Mouse (Mus musculus): ENCODE data around the gene Pik3r5.

DNA sequence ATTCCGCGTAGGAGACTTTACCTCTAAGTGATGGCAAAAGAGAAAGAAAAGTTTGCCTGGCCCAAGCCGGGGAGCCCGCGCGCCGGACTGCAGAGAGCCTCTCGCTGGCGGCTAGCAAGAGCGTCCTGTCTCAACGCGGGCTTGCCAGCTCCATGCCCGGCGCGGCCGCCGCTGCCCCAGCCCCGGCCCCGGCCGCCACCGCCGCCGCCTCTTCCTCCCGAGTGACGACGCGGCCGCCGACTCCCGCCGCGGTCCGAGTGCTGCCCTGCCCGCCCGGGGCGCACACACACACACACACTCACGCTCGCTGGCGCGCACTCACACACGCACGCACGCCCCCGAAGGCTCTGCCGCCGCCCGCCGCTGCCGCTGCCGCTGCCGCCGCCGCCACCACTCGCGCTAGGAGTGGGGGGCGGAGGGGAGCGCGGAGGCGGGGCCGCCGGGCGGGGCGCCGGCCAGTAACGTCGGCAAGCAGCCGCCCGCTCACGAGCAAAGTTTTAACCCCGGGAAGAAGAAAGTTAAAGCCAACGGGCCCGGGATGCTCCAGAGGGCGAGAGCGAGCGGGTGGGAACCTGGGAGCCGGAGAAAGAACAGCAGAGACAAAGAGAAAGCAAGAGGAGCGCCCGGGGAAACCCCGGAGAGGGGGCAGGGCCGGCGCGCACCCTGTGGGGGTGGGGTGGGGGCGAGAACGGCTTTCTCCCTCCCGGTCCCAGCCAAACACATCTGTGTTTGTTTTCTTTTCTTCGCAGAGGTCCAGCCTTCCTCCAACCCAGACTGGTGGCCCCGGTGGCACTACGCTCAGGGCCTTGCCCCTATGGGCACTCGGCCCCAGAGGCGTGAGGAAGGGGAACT is 45.1 kb upstream of the Pik3r5 start:
- no peak for TF ChIP-seq ZC3H11A (IDR thresholded peaks at IDR 0.05; ENCODE audit: borderline replicate concordance, low read depth, low read length)
- no peak for TF ChIP-seq ZNF384 (IDR thresholded peaks at IDR 0.05; ENCODE audit: low read depth, low read length)
- no peak for TF ChIP-seq CHD2 (IDR thresholded peaks at IDR 0.05; ENCODE audit: low read depth, low read length)
- no peak for TF ChIP-seq HCFC1 (IDR thresholded peaks at IDR 0.05; ENCODE audit: borderline replicate concordance, insufficient read depth, low read length)
- TF ChIP-seq MAFK (IDR thresholded peaks at IDR 0.05; ENCODE audit: insufficient read depth, low read depth, low read length), result no peak
